Mouse (Mus musculus) heart, postnatal 4 days (tissue): ENCODE data around the gene Btnl2. TPM values are rescaled to one million over a fixed set of nuclear protein-coding genes. Genes with fewer than 3 reads are reported as not detected.

Source experiments
- DNase-seq: peaks from one replicate; pipeline ENCODE4 v3.0.0; 2021
- total RNA-seq, 2 experiments: library from RNA; stranded (reverse); gene quantifications; 2 replicates each; pipeline ENCODE4 v1.2.3; 2021

The Btnl2 gene
- total RNA-seq, 2 experiments from 2014 or later, result 0.09 to 0.31 TPM

GRCm38 (mm10) chr17:34347606-34348308 is 6.9 kb upstream of the Btnl2 start:
- DNase-seq, result peak; percentile 49

GRCm38 (mm10) chr17:34349429-34349828 is 5.2 kb upstream of the Btnl2 start:
- peak; percentile 85 for DNase-seq

- DNase-seq, result no peak
Measured at GRCm38 (mm10) chr17:34354940-34355339, 318 bp downstream of the Btnl2 start.

- no peak for DNase-seq
Measured at GRCm38 (mm10) chr17:34362954-34363546, 8.4 kb downstream of the Btnl2 start.

- no peak for DNase-seq
Measured at GRCm38 (mm10) chr17:34363676-34364310, 9.2 kb downstream of the Btnl2 start.

GRCm38 (mm10) chr17:34365031-34365430 is 10.4 kb downstream of the Btnl2 start:
- no peak for DNase-seq

GRCm38 (mm10) chr17:34370563-34370962 is 15.9 kb downstream of the Btnl2 start:
- no peak for DNase-seq

GRCm38 (mm10) chr17:34373055-34373709 is 18.6 kb downstream of the Btnl2 start:
- DNase-seq, result no peak

GRCm38 (mm10) chr17:34376847-34377246 is 22.2 kb downstream of the Btnl2 start, which contains the start of gene Btnl1:
Btnl1 (plus strand) TSS chr17:34377132.
- no peak for DNase-seq

GRCm38 (mm10) chr17:34377450-34378209 is 23.0 kb downstream of the Btnl2 start:
- no peak for DNase-seq

GRCm38 (mm10) chr17:34378716-34379115 is 24.1 kb downstream of the Btnl2 start:
- DNase-seq, result no peak

- DNase-seq, result no peak
Measured at GRCm38 (mm10) chr17:34379451-34379850, 24.8 kb downstream of the Btnl2 start.

GRCm38 (mm10) chr17:34381876-34382275 is 27.3 kb downstream of the Btnl2 start:
- DNase-seq, result no peak

GRCm38 (mm10) chr17:34383212-34383611 is 28.6 kb downstream of the Btnl2 start:
- peak; percentile 24 for DNase-seq

GRCm38 (mm10) chr17:34384699-34385098 is 30.1 kb downstream of the Btnl2 start:
- DNase-seq, result no peak

GRCm38 (mm10) chr17:34386656-34387055 is 32.0 kb downstream of the Btnl2 start:
- DNase-seq, result no peak

- peak; percentile 50 for DNase-seq
Measured at GRCm38 (mm10) chr17:34388513-34388912, 33.9 kb downstream of the Btnl2 start.

GRCm38 (mm10) chr17:34391507-34391906 is 36.9 kb downstream of the Btnl2 start:
- no peak for DNase-seq

- peak; percentile 43 for DNase-seq
Measured at GRCm38 (mm10) chr17:34392321-34392720, 37.7 kb downstream of the Btnl2 start.

- no peak for DNase-seq
Measured at GRCm38 (mm10) chr17:34397357-34397756, 42.7 kb downstream of the Btnl2 start.

- peak; percentile 65 for DNase-seq
Measured at GRCm38 (mm10) chr17:34398058-34398710, 43.6 kb downstream of the Btnl2 start.
